Mouse (Mus musculus): ENCODE measurements at regions not wholly inside any gene's neighbourhood (a gene's known extent, or its start where the extent isn't known, plus 50 kb on each side); places are given as distances from the start of the nearest gene placed in this dataset.

- peak; percentile 67 to 81 for DNase-seq (ENCODE audit: low spot score in 2 of 2)
Measured at GRCm38 (mm10) chr15:96184666-96185065, 102.7 kb upstream of the Arid2 start.

- DNase-seq (ENCODE audit: low spot score in 2 of 2): no peak
Measured at GRCm38 (mm10) chr15:96185429-96185828, 101.9 kb upstream of the Arid2 start.

- DNase-seq (ENCODE audit: low spot score in 2 of 2): peak; percentile 40 to 47
Measured at GRCm38 (mm10) chr15:96185901-96186300, 101.4 kb upstream of the Arid2 start.

GRCm38 (mm10) chr15:96189551-96189950 is 97.8 kb upstream of the Arid2 start:
- DNase-seq (ENCODE audit: low spot score in 2 of 2): peak; percentile 34 to 55

- no peak for DNase-seq (ENCODE audit: low spot score in 2 of 2)
Measured at GRCm38 (mm10) chr15:96197413-96197812, 89.9 kb upstream of the Arid2 start.

GRCm38 (mm10) chr15:96197932-96198331 is 89.4 kb upstream of the Arid2 start:
- no peak for DNase-seq (ENCODE audit: low spot score in 2 of 2)

- DNase-seq (ENCODE audit: low spot score in 2 of 2): no peak
Measured at GRCm38 (mm10) chr15:96201273-96201672, 86.0 kb upstream of the Arid2 start.

GRCm38 (mm10) chr15:96201701-96202460 is 85.4 kb upstream of the Arid2 start:
- DNase-seq (ENCODE audit: low spot score in 2 of 2): no peak

GRCm38 (mm10) chr15:96204187-96204586 is 83.1 kb upstream of the Arid2 start:
- no peak for DNase-seq (ENCODE audit: low spot score in 2 of 2)

- DNase-seq (ENCODE audit: low spot score in 2 of 2): no peak
Measured at GRCm38 (mm10) chr15:96204623-96205022, 82.7 kb upstream of the Arid2 start.

GRCm38 (mm10) chr15:96210721-96211400 is 76.5 kb upstream of the Arid2 start:
- no peak for DNase-seq (ENCODE audit: low spot score in 2 of 2)

GRCm38 (mm10) chr15:96213541-96214312 is 73.6 kb upstream of the Arid2 start:
- DNase-seq (ENCODE audit: low spot score in 2 of 2): no peak

GRCm38 (mm10) chr15:96217896-96218295 is 69.4 kb upstream of the Arid2 start:
- DNase-seq (ENCODE audit: low spot score in 2 of 2): no peak

- DNase-seq (ENCODE audit: low spot score in 2 of 2): no peak
Measured at GRCm38 (mm10) chr15:96219746-96220145, 67.6 kb upstream of the Arid2 start.

GRCm38 (mm10) chr15:96231969-96232368 is 55.3 kb upstream of the Arid2 start:
- no peak for DNase-seq (ENCODE audit: low spot score in 2 of 2)

GRCm38 (mm10) chr15:96233113-96233512 is 54.2 kb upstream of the Arid2 start:
- DNase-seq (ENCODE audit: low spot score in 2 of 2): no peak

GRCm38 (mm10) chr15:96234783-96235182 is 52.5 kb upstream of the Arid2 start:
- DNase-seq (ENCODE audit: low spot score in 2 of 2): no peak

All from thymus, postnatal 10 days (tissue).